Mouse (Mus musculus) brain, embryonic 14.5 days (tissue): ENCODE measurements around the gene Sgms2.

Source experiments
- CTCF ChIP-seq: fragments of 200-500 bp; IDR thresholded peaks from 2 replicates; pipeline ENCODE4 v1.5.1; 2012; ENCODE audit warnings: inconsistent platforms, mild to moderate bottlenecking, moderate library complexity, borderline replicate concordance; ENCODE audit not compliant: insufficient read depth, insufficient read length; ENCODE audit errors: extremely low read depth
- POLR2A ChIP-seq: fragments of 200-500 bp; IDR thresholded peaks from 2 replicates; pipeline ENCODE4 v1.6.1; 2012; ENCODE audit warnings: mild to moderate bottlenecking, inconsistent platforms, borderline replicate concordance; ENCODE audit not compliant: poor library complexity, insufficient read depth, insufficient read length, severe bottlenecking; ENCODE audit errors: extremely low read depth

DNA sequence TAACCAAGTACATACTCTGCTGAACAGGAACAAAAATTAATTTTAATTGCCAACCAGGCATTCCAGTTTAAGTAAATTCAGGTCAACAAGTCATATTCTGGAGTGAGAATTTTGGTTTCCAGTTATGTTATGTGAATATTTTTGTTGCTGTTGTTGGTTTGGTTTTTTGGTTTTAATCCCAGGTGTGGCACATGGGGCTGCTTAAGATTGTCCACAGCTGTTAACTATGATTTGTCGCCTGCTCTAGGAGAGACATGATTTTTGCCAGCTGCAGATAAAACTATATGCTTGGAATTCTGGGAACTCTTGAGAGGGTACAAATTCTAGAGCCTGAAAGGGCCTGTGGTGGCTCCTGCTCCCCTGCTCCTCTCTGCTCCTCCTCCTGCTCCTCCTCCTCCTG, 174.1 kb downstream of the Sgms2 start:
- TF ChIP-seq CTCF (no peak), POLR2A (no peak)
